Mouse (Mus musculus): ENCODE results near the gene Ak2. TPM values are rescaled to one million over a fixed set of nuclear protein-coding genes. Genes with fewer than 3 reads are reported as not detected.

Gene Ak2
- polyA plus RNA-seq, 1 experiment = 176 TPM

DNA sequence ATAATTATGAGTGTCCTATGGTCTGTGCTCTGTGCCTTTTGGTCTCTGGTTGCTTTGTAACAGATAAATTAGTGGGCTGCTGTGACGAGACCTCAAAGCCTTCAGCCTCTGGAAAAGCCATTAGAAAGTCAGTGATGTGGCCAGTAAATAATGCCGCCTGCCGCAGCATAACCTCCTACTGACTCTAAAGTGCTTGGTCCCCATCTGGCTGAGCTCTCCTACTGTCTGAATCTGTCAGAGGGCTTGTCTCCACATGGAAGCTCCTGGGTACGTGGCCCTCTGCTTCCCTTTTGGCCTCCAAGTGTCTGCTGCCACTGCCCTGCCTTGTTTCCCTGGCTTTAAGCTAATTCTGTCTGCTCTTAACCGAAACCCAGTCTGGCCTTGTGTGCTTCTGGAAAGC lies 17.8 kb downstream of the Ak2 start:
- Histone ChIP-seq H3ac (ENCODE audit: control insufficient read depth, insufficient read length, low read depth) (peak overlapping the region; percentile 42), H3K36me3 (ENCODE audit: control insufficient read depth, insufficient read depth) (peaks cover 63% of the 10 kb centered on the region), H3K79me3 (ENCODE audit: low read depth) (no peaks in the 10 kb centered on the region), H3K27me3 (ENCODE audit: control insufficient read depth, insufficient read depth, insufficient read length) (no peaks in the 10 kb centered on the region), H3K4me3 (ENCODE audit: insufficient read depth, poor library complexity, severe bottlenecking) (no peak overlapping the region), H3K79me2 (ENCODE audit: control insufficient read depth, insufficient read depth) (peaks cover 31% of the 10 kb centered on the region)
- TF ChIP-seq FOSL1 (IDR thresholded peaks at IDR 0.05; ENCODE audit: insufficient read depth, low read length, poor library complexity, severe bottlenecking) (no peak), MAX (IDR thresholded peaks at IDR 0.05) (no peak), CEBPB (IDR thresholded peaks at IDR 0.05; ENCODE audit: low read depth) (no peak), MYOG (IDR thresholded peaks at IDR 0.05; ENCODE audit: control insufficient read depth, extremely low read depth, insufficient read length) (no peak), CTCF (IDR thresholded peaks at IDR 0.05; ENCODE audit: control insufficient read depth, insufficient read depth, insufficient read length) (no peak), USF1 (IDR thresholded peaks at IDR 0.05; ENCODE audit: low read depth) (no peak), MYOD1 (IDR thresholded peaks at IDR 0.05; ENCODE audit: control insufficient read depth, insufficient read length, low read depth) (no peak)

DNA sequence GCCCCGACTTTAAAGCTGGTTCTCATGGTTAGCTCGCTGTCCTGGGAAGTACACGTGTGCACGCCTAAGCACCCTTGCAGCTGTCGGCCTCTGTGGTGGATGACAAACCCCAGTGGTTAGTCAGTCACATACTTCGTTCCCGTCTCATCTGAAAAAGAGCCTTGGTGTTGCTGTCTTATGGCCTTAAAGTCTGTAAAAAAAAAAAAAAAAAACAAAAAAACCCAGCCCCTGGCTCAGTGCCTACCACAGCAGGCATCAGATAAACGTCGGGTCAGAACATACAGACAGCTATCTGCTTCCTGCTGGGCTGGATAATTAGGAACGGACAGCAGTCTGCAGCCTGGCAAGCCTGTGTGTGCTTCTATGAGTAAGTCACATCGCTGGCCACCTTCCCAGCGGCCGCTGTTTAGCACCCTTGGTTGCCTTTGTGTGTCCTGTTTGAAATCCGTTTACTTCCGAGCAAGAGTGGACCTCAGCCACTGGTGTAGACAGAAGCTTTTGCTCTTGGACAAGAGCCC lies 19.9 kb downstream of the Ak2 start:
- peaks cover 42% of the 10 kb centered on the region for H3K36me3 ChIP-seq (ENCODE audit: control insufficient read depth, insufficient read depth)
- no peaks in the 10 kb centered on the region for H3K79me3 ChIP-seq (ENCODE audit: low read depth)
- no peaks in the 10 kb centered on the region for H3K27me3 ChIP-seq (ENCODE audit: control insufficient read depth, insufficient read depth, insufficient read length)
- H3ac ChIP-seq (ENCODE audit: control insufficient read depth, insufficient read length, low read depth) = no peak overlapping the region
- peaks cover 18% of the 10 kb centered on the region for H3K79me2 ChIP-seq (ENCODE audit: control insufficient read depth, insufficient read depth)
- H3K4me3 ChIP-seq (ENCODE audit: insufficient read depth, poor library complexity, severe bottlenecking) = no peak overlapping the region
- TF ChIP-seq MAX (IDR thresholded peaks at IDR 0.05) (peak; percentile 94), CTCF (IDR thresholded peaks at IDR 0.05; ENCODE audit: control insufficient read depth, insufficient read depth, insufficient read length) (no peak), MYOD1 (IDR thresholded peaks at IDR 0.05; ENCODE audit: control insufficient read depth, insufficient read length, low read depth) (peak; percentile 98), CEBPB (IDR thresholded peaks at IDR 0.05; ENCODE audit: low read depth) (no peak), USF1 (IDR thresholded peaks at IDR 0.05; ENCODE audit: low read depth) (peak; percentile 64), MYOG (IDR thresholded peaks at IDR 0.05; ENCODE audit: control insufficient read depth, extremely low read depth, insufficient read length) (no peak), FOSL1 (IDR thresholded peaks at IDR 0.05; ENCODE audit: insufficient read depth, low read length, poor library complexity, severe bottlenecking) (peak; percentile 89)

- Histone ChIP-seq H3K36me3 (ENCODE audit: control insufficient read depth, insufficient read depth) (peaks cover 26% of the 10 kb centered on the region), H3ac (ENCODE audit: control insufficient read depth, insufficient read length, low read depth) (no peak overlapping the region), H3K27me3 (ENCODE audit: control insufficient read depth, insufficient read depth, insufficient read length) (no peaks in the 10 kb centered on the region), H3K79me2 (ENCODE audit: control insufficient read depth, insufficient read depth) (peaks cover 13% of the 10 kb centered on the region), H3K4me3 (ENCODE audit: insufficient read depth, poor library complexity, severe bottlenecking) (no peak overlapping the region), H3K79me3 (ENCODE audit: low read depth) (no peaks in the 10 kb centered on the region)
- TF ChIP-seq USF1 (IDR thresholded peaks at IDR 0.05; ENCODE audit: low read depth) (no peak), CEBPB (IDR thresholded peaks at IDR 0.05; ENCODE audit: low read depth) (no peak), FOSL1 (IDR thresholded peaks at IDR 0.05; ENCODE audit: insufficient read depth, low read length, poor library complexity, severe bottlenecking) (no peak), CTCF (IDR thresholded peaks at IDR 0.05; ENCODE audit: control insufficient read depth, insufficient read depth, insufficient read length) (no peak), MAX (IDR thresholded peaks at IDR 0.05) (no peak), MYOD1 (IDR thresholded peaks at IDR 0.05; ENCODE audit: control insufficient read depth, insufficient read length, low read depth) (no peak), MYOG (IDR thresholded peaks at IDR 0.05; ENCODE audit: control insufficient read depth, extremely low read depth, insufficient read length) (no peak)
Measured at GRCm38 (mm10) chr4:129013151-129013864, 21.6 kb downstream of the Ak2 start.

DNA sequence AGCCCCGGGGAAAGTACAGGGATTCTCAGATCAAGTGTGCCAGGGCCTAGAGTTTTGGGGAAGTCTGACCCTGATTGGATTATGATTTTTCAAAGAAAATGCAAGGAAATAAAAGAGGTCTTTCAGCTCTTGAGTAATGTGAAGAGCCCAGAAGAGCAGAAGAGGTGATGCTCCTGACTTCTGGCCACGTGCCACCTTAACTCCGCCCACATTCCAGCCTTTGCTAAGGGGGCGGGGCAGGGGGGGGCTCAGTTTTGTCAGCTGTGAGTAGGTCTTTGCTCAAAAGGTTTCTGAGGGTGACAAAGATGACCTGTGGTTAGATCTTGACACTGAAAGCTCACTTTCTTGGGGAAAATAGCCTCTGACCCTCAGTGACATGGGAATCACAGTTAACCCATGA lies 24.6 kb downstream of the Ak2 start:
- no peak for TF ChIP-seq FOSL1 (IDR thresholded peaks at IDR 0.05; ENCODE audit: insufficient read depth, low read length, poor library complexity, severe bottlenecking)
- peak; percentile 33 for TF ChIP-seq USF1 (IDR thresholded peaks at IDR 0.05; ENCODE audit: low read depth)
- no peak overlapping the region for H3K4me3 ChIP-seq (ENCODE audit: insufficient read depth, poor library complexity, severe bottlenecking)
- H3K79me2 ChIP-seq (ENCODE audit: control insufficient read depth, insufficient read depth) = no peaks in the 10 kb centered on the region
- no peaks in the 10 kb centered on the region for H3K27me3 ChIP-seq (ENCODE audit: control insufficient read depth, insufficient read depth, insufficient read length)
- no peak overlapping the region for H3ac ChIP-seq (ENCODE audit: control insufficient read depth, insufficient read length, low read depth)
- no peaks in the 10 kb centered on the region for H3K79me3 ChIP-seq (ENCODE audit: low read depth)
- H3K36me3 ChIP-seq (ENCODE audit: control insufficient read depth, insufficient read depth) = no peaks in the 10 kb centered on the region

GRCm38 (mm10) chr4:129017150-129017549 lies 25.4 kb downstream of the Ak2 start:
- no peak for TF ChIP-seq CTCF (IDR thresholded peaks at IDR 0.05; ENCODE audit: control insufficient read depth, insufficient read depth, insufficient read length)
- no peak for TF ChIP-seq CEBPB (IDR thresholded peaks at IDR 0.05; ENCODE audit: low read depth)
- peak; percentile 4 for TF ChIP-seq FOSL1 (IDR thresholded peaks at IDR 0.05; ENCODE audit: insufficient read depth, low read length, poor library complexity, severe bottlenecking)
- no peak for TF ChIP-seq USF1 (IDR thresholded peaks at IDR 0.05; ENCODE audit: low read depth)
- no peak for TF ChIP-seq MYOG (IDR thresholded peaks at IDR 0.05; ENCODE audit: control insufficient read depth, extremely low read depth, insufficient read length)
- no peak for TF ChIP-seq MAX (IDR thresholded peaks at IDR 0.05)
- Histone ChIP-seq H3K4me3 (ENCODE audit: insufficient read depth, poor library complexity, severe bottlenecking) (no peak overlapping the region), H3ac (ENCODE audit: control insufficient read depth, insufficient read length, low read depth) (peak overlapping the region; percentile 67), H3K27me3 (ENCODE audit: control insufficient read depth, insufficient read depth, insufficient read length) (no peaks in the 10 kb centered on the region), H3K36me3 (ENCODE audit: control insufficient read depth, insufficient read depth) (no peaks in the 10 kb centered on the region), H3K79me3 (ENCODE audit: low read depth) (no peaks in the 10 kb centered on the region), H3K79me2 (ENCODE audit: control insufficient read depth, insufficient read depth) (no peaks in the 10 kb centered on the region)

Measured in C2C12 (cell line).